Mouse (Mus musculus): ENCODE measurements around the gene Faap20. TPM values are rescaled to one million over a fixed set of nuclear protein-coding genes. Genes with fewer than 3 reads are reported as not detected.

Gene Faap20
- polyA plus RNA-seq, 1 experiment, result 22.9 TPM

- no peak overlapping the region for H3K4me3 ChIP-seq (ENCODE audit: low read depth, low read length)
- no peak overlapping the region for H3K27ac ChIP-seq (ENCODE audit: insufficient read depth, low read length)
- H3K9ac ChIP-seq (ENCODE audit: low read depth, poor library complexity, severe bottlenecking), result no peak overlapping the region
- no peak for TF ChIP-seq POLR2A (IDR thresholded peaks at IDR 0.05; ENCODE audit: insufficient read depth, low read length)
- no peak for TF ChIP-seq CTCF (IDR thresholded peaks at IDR 0.05; ENCODE audit: low read depth, low read length)
- TF ChIP-seq EP300 (IDR thresholded peaks at IDR 0.05; ENCODE audit: insufficient read depth, low read depth, low read length), result no peak
- H3K27me3 ChIP-seq (ENCODE audit: control insufficient read depth, insufficient read depth, low read length, poor library complexity, severe bottlenecking), result no peaks in the 10 kb centered on the region
- H3K36me3 ChIP-seq (ENCODE audit: control insufficient read depth, insufficient read depth, low read length, poor library complexity, severe bottlenecking), result no peaks in the 10 kb centered on the region
- H3K9me3 ChIP-seq (replicated peaks; ENCODE audit: control insufficient read depth, insufficient read depth, low read length, poor library complexity, severe bottlenecking), result no peaks in the 10 kb centered on the region
- H3K4me1 ChIP-seq (ENCODE audit: control insufficient read depth, insufficient read depth, low read length), result no peaks in the 10 kb centered on the region
Measured at GRCm38 (mm10) chr4:155290045-155290444, 40.4 kb downstream of the Faap20 start.

- H3K27ac ChIP-seq (ENCODE audit: insufficient read depth, low read length), result no peak overlapping the region
- TF ChIP-seq POLR2A (IDR thresholded peaks at IDR 0.05; ENCODE audit: insufficient read depth, low read length) (no peak), EP300 (IDR thresholded peaks at IDR 0.05; ENCODE audit: insufficient read depth, low read depth, low read length) (no peak)
Measured at GRCm38 (mm10) chr4:155292863-155293262, 43.3 kb downstream of the Faap20 start.

GRCm38 (mm10) chr4:155294381-155294780 lies 44.8 kb downstream of the Faap20 start:
- H3K36me3 ChIP-seq (ENCODE audit: control insufficient read depth, insufficient read depth, low read length, poor library complexity, severe bottlenecking), result no peaks in the 10 kb centered on the region
- no peak overlapping the region for H3K4me3 ChIP-seq (ENCODE audit: low read depth, low read length)
- H3K9ac ChIP-seq (ENCODE audit: low read depth, poor library complexity, severe bottlenecking), result no peak overlapping the region
- TF ChIP-seq EP300 (IDR thresholded peaks at IDR 0.05; ENCODE audit: insufficient read depth, low read depth, low read length), result no peak
- TF ChIP-seq POLR2A (IDR thresholded peaks at IDR 0.05; ENCODE audit: insufficient read depth, low read length), result no peak
- TF ChIP-seq CTCF (IDR thresholded peaks at IDR 0.05; ENCODE audit: low read depth, low read length), result no peak
- H3K9me3 ChIP-seq (replicated peaks; ENCODE audit: control insufficient read depth, insufficient read depth, low read length, poor library complexity, severe bottlenecking), result no peaks in the 10 kb centered on the region
- no peaks in the 10 kb centered on the region for H3K27me3 ChIP-seq (ENCODE audit: control insufficient read depth, insufficient read depth, low read length, poor library complexity, severe bottlenecking)
- H3K27ac ChIP-seq (ENCODE audit: insufficient read depth, low read length), result no peak overlapping the region
- no peaks in the 10 kb centered on the region for H3K4me1 ChIP-seq (ENCODE audit: control insufficient read depth, insufficient read depth, low read length)

More at GRCm38 (mm10) chr4:155292863-155293262, 43.3 kb downstream of the Faap20 start:
- Histone ChIP-seq H3K4me3 (ENCODE audit: low read depth, low read length) (no peak overlapping the region), H3K36me3 (ENCODE audit: control insufficient read depth, insufficient read depth, low read length, poor library complexity, severe bottlenecking) (no peaks in the 10 kb centered on the region), H3K4me1 (ENCODE audit: control insufficient read depth, insufficient read depth, low read length) (no peaks in the 10 kb centered on the region), H3K27me3 (ENCODE audit: control insufficient read depth, insufficient read depth, low read length, poor library complexity, severe bottlenecking) (no peaks in the 10 kb centered on the region), H3K9ac (ENCODE audit: low read depth, poor library complexity, severe bottlenecking) (no peak overlapping the region), H3K9me3 (replicated peaks; ENCODE audit: control insufficient read depth, insufficient read depth, low read length, poor library complexity, severe bottlenecking) (no peaks in the 10 kb centered on the region)

DNA sequence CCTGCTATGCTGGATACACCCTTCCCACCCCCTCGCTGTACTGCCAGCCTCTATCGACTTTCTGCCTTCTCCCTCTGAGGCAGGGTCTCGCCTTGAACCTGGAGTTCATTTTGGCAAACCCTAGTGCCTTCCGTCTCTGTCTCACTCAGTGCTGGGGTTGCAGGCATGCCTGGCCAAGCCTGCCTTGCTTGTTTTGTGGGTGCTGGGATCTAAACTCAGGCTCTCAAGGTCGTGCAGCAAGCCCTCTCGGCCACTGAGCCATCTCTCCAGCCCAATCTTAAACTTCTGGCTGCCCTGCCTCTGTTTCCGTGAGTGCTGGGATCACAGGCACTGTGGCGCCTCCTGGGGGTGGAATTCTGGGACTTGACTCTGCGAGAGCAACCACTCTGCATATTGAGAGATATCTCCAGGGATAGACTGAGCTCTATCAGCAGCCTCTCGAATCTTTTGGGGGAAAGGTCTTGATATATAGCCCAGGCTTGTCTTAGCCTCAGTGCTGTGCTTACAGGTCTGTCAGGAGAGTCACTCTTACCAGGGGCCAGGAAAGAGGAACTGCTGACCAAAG lies 45.5 kb downstream of the Faap20 start:
- Histone ChIP-seq H3K27ac (ENCODE audit: insufficient read depth, low read length) (no peak overlapping the region), H3K36me3 (ENCODE audit: control insufficient read depth, insufficient read depth, low read length, poor library complexity, severe bottlenecking) (no peaks in the 10 kb centered on the region), H3K9ac (ENCODE audit: low read depth, poor library complexity, severe bottlenecking) (no peak overlapping the region), H3K27me3 (ENCODE audit: control insufficient read depth, insufficient read depth, low read length, poor library complexity, severe bottlenecking) (no peaks in the 10 kb centered on the region), H3K4me3 (ENCODE audit: low read depth, low read length) (no peak overlapping the region), H3K4me1 (ENCODE audit: control insufficient read depth, insufficient read depth, low read length) (no peaks in the 10 kb centered on the region), H3K9me3 (replicated peaks; ENCODE audit: control insufficient read depth, insufficient read depth, low read length, poor library complexity, severe bottlenecking) (no peaks in the 10 kb centered on the region)
- TF ChIP-seq EP300 (IDR thresholded peaks at IDR 0.05; ENCODE audit: insufficient read depth, low read depth, low read length) (no peak), POLR2A (IDR thresholded peaks at IDR 0.05; ENCODE audit: insufficient read depth, low read length) (no peak), CTCF (IDR thresholded peaks at IDR 0.05; ENCODE audit: low read depth, low read length) (peak; percentile 29)

DNA sequence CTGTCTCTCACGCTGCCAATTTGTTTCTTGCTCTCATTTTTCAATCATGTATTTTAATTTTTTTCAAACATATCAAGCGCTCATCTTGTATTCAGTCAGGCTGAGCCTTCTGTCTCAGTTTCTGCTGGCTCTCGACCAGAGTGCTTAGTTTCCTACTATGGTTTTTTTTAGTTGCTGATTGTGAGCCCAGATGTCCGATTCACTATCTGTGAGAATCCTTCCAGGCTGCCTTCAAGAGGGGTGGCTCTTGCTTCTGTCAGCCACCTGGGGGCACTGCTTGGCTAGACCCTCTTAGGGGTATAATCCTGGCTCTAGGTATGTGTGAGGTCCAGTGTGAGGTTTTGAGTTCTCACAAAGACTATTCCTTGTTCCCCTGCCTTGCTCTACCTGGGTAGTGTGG lies 46.4 kb downstream of the Faap20 start:
- no peak overlapping the region for H3K27ac ChIP-seq (ENCODE audit: insufficient read depth, low read length)
- no peaks in the 10 kb centered on the region for H3K36me3 ChIP-seq (ENCODE audit: control insufficient read depth, insufficient read depth, low read length, poor library complexity, severe bottlenecking)
- H3K27me3 ChIP-seq (ENCODE audit: control insufficient read depth, insufficient read depth, low read length, poor library complexity, severe bottlenecking), result no peaks in the 10 kb centered on the region
- H3K9me3 ChIP-seq (replicated peaks; ENCODE audit: control insufficient read depth, insufficient read depth, low read length, poor library complexity, severe bottlenecking), result no peaks in the 10 kb centered on the region
- no peaks in the 10 kb centered on the region for H3K4me1 ChIP-seq (ENCODE audit: control insufficient read depth, insufficient read depth, low read length)
- no peak overlapping the region for H3K4me3 ChIP-seq (ENCODE audit: low read depth, low read length)
- TF ChIP-seq CTCF (IDR thresholded peaks at IDR 0.05; ENCODE audit: low read depth, low read length), result peak; percentile 22
- no peak for TF ChIP-seq POLR2A (IDR thresholded peaks at IDR 0.05; ENCODE audit: insufficient read depth, low read length)
- H3K9ac ChIP-seq (ENCODE audit: low read depth, poor library complexity, severe bottlenecking), result no peak overlapping the region

- no peaks in the 10 kb centered on the region for H3K4me1 ChIP-seq (ENCODE audit: control insufficient read depth, insufficient read depth, low read length)
- H3K27ac ChIP-seq (ENCODE audit: insufficient read depth, low read length), result no peak overlapping the region
- no peaks in the 10 kb centered on the region for H3K36me3 ChIP-seq (ENCODE audit: control insufficient read depth, insufficient read depth, low read length, poor library complexity, severe bottlenecking)
- H3K27me3 ChIP-seq (ENCODE audit: control insufficient read depth, insufficient read depth, low read length, poor library complexity, severe bottlenecking), result no peaks in the 10 kb centered on the region
- no peak overlapping the region for H3K4me3 ChIP-seq (ENCODE audit: low read depth, low read length)
- TF ChIP-seq CTCF (IDR thresholded peaks at IDR 0.05; ENCODE audit: low read depth, low read length) (no peak), POLR2A (IDR thresholded peaks at IDR 0.05; ENCODE audit: insufficient read depth, low read length) (no peak), EP300 (IDR thresholded peaks at IDR 0.05; ENCODE audit: insufficient read depth, low read depth, low read length) (no peak)
- H3K9ac ChIP-seq (ENCODE audit: low read depth, poor library complexity, severe bottlenecking), result no peak overlapping the region
- H3K9me3 ChIP-seq (replicated peaks; ENCODE audit: control insufficient read depth, insufficient read depth, low read length, poor library complexity, severe bottlenecking), result no peaks in the 10 kb centered on the region
Measured at GRCm38 (mm10) chr4:155297057-155297456, 47.5 kb downstream of the Faap20 start.
